ENCODE assay signal across 14 mouse cellular contexts in the genomic region with DNA sequence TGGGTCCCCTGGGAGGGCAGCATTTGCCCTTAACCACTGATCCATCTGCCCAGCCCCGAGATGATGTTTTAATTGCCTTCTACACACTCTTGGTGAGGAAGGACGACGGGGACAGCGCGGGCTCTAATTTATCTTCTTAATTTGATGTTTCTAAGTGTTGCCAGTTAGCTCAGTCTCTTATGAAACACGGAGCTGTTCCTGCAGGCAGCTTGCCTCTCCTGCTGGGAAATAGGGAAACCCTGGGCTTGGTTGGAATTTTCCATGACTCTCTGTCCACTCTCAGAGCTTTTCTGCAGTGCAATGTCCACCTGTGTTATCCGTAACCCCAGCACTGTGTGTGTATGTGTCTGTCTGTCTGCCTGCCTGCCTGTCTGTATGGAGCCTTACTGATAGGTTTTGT. TPM values are rescaled to one million over a fixed set of nuclear protein-coding genes. Genes with fewer than 3 reads are reported as not detected.
DNase-seq lines count a peak whose midpoint lies in the region; ATAC-seq lines count a peak whose summit lies in the region.
"Had no signal": no experiment of that assay in that cellular context is flagged by ENCODE, and none has a peak within 500 bp of the region (broad histone marks: within the 10 kb centered on the region; RNA-seq: fewer than 3 reads in every experiment).

No protein-coding gene starts in this region.

- H3K9ac ChIP-seq in embryonic facial prominence, embryonic 13.5 days, result no peak overlapping the region
- no peak overlapping the region for H3K9ac ChIP-seq in hindbrain, embryonic 13.5 days
- H3K9ac ChIP-seq in hindbrain, embryonic 11.5 days (ENCODE audit: low read depth, low read length), result no peak overlapping the region
- no peak overlapping the region for H3K9ac ChIP-seq in intestine, embryonic 16.5 days (ENCODE audit: low read depth, low read length)
- H3K9ac ChIP-seq: heart, embryonic 15.5 days; midbrain, embryonic 13.5 days had no signal

- no peaks in the 10 kb centered on the region for H3K27me3 ChIP-seq in embryonic facial prominence, embryonic 13.5 days
- H3K27me3 ChIP-seq in embryonic facial prominence, embryonic 10.5 days (replicated peaks; ENCODE audit: low read depth, poor library complexity, severe bottlenecking), result no peaks in the 10 kb centered on the region
- no peaks in the 10 kb centered on the region for H3K27me3 ChIP-seq in hindbrain, embryonic 13.5 days
- H3K27me3 ChIP-seq in hindbrain, embryonic 11.5 days (ENCODE audit: control insufficient read depth, insufficient read depth, low read length), result no peaks in the 10 kb centered on the region
- no peaks in the 10 kb centered on the region for H3K27me3 ChIP-seq in intestine, embryonic 16.5 days (replicated peaks; ENCODE audit: control insufficient read depth, insufficient read depth, low read length)
- H3K27me3 ChIP-seq: heart, embryonic 15.5 days; midbrain, embryonic 13.5 days had no signal

- ATAC-seq in embryonic facial prominence, embryonic 13.5 days (ENCODE audit: insufficient number of reproducible peaks, insufficient read depth, low FRiP score, low TSS enrichment, low read depth), result no peak
- ATAC-seq in hindbrain, embryonic 13.5 days (ENCODE audit: low FRiP score), result no peak
- no peak for ATAC-seq in hindbrain, embryonic 11.5 days (ENCODE audit: low FRiP score)
- ATAC-seq in intestine, embryonic 16.5 days, result no peak
- ATAC-seq: midbrain, embryonic 13.5 days had no signal

- H3K4me2 ChIP-seq in embryonic facial prominence, embryonic 13.5 days, result no peak overlapping the region
- no peak overlapping the region for H3K4me2 ChIP-seq in hindbrain, embryonic 13.5 days
- H3K4me2 ChIP-seq in hindbrain, embryonic 11.5 days (replicated peaks; ENCODE audit: low read depth, low read length), result no peak overlapping the region
- no peak overlapping the region for H3K4me2 ChIP-seq in intestine, embryonic 16.5 days (ENCODE audit: low read depth, low read length)
- H3K4me2 ChIP-seq: heart, embryonic 15.5 days; liver, embryonic 11.5 days; midbrain, embryonic 13.5 days had no signal

- H3K4me3 ChIP-seq in embryonic facial prominence, embryonic 13.5 days, result no peak overlapping the region
- H3K4me3 ChIP-seq in embryonic facial prominence, embryonic 10.5 days, result no peak overlapping the region
- H3K4me3 ChIP-seq in hindbrain, embryonic 13.5 days, result no peak overlapping the region
- no peak overlapping the region for H3K4me3 ChIP-seq in hindbrain, embryonic 11.5 days (ENCODE audit: low read depth, low read length)
- H3K4me3 ChIP-seq in intestine, embryonic 16.5 days (ENCODE audit: low read length), result no peak overlapping the region
- H3K4me3 ChIP-seq: heart, embryonic 15.5 days; midbrain, embryonic 13.5 days had no signal

- H3K27ac ChIP-seq in embryonic facial prominence, embryonic 13.5 days, result peak overlapping the region; percentile 48
- H3K27ac ChIP-seq in embryonic facial prominence, embryonic 10.5 days (replicated peaks), result no peak overlapping the region
- H3K27ac ChIP-seq in hindbrain, embryonic 13.5 days, result peak overlapping the region; percentile 30; the same call in 1 of the 2 replicates
- no peak overlapping the region for H3K27ac ChIP-seq in hindbrain, embryonic 11.5 days (ENCODE audit: low read depth, low read length)
- no peak overlapping the region for H3K27ac ChIP-seq in intestine, embryonic 16.5 days (ENCODE audit: low read length)
- H3K27ac ChIP-seq: heart, embryonic 15.5 days; midbrain, embryonic 13.5 days had no signal

- no peak for DNase-seq in embryonic facial prominence, embryonic 10.5 days (ENCODE audit: low spot score)
- no peak for DNase-seq in hindbrain, embryonic 11.5 days (ENCODE audit: low spot score)
- peak; percentile 17 for DNase-seq in 3T3-L1 (ENCODE audit: low read depth, low spot score)
- DNase-seq in cerebellum, adult 8-10 months, result peak; percentile 66
- DNase-seq in spleen, postnatal 4 days (ENCODE audit: low spot score in 2 of 2), result no peak
- DNase-seq: kidney, adult 11 months; lung, postnatal 36 days; thymus, postnatal 25 days had no signal

- H3K36me3 ChIP-seq in embryonic facial prominence, embryonic 13.5 days, result peaks cover 24% of the 10 kb centered on the region
- H3K36me3 ChIP-seq in embryonic facial prominence, embryonic 10.5 days (replicated peaks), result peaks cover 24% of the 10 kb centered on the region
- peaks cover 32% of the 10 kb centered on the region for H3K36me3 ChIP-seq in hindbrain, embryonic 13.5 days
- H3K36me3 ChIP-seq in hindbrain, embryonic 11.5 days (ENCODE audit: control insufficient read depth, insufficient read depth, low read length), result no peaks in the 10 kb centered on the region
- H3K36me3 ChIP-seq in intestine, embryonic 16.5 days (ENCODE audit: control insufficient read depth, insufficient read depth, low read length), result peaks cover 1% of the 10 kb centered on the region; the same call in 1 of the 2 replicates

- 81% methylated on average over 7 of the region's 7 CpGs for WGBS in embryonic facial prominence, embryonic 13.5 days
- 86% methylated on average over 7 of the region's 7 CpGs for WGBS in embryonic facial prominence, embryonic 10.5 days
- 72% methylated on average over 7 of the region's 7 CpGs for WGBS in hindbrain, embryonic 13.5 days
- WGBS in hindbrain, embryonic 11.5 days, result 83% methylated on average over 7 of the region's 7 CpGs
- WGBS in intestine, embryonic 16.5 days, result 79% methylated on average over 7 of the region's 7 CpGs

- no peaks in the 10 kb centered on the region for H3K9me3 ChIP-seq in embryonic facial prominence, embryonic 13.5 days
- no peaks in the 10 kb centered on the region for H3K9me3 ChIP-seq in embryonic facial prominence, embryonic 10.5 days
- no peaks in the 10 kb centered on the region for H3K9me3 ChIP-seq in hindbrain, embryonic 13.5 days
- H3K9me3 ChIP-seq in hindbrain, embryonic 11.5 days (ENCODE audit: control insufficient read depth, low read length), result no peaks in the 10 kb centered on the region
- H3K9me3 ChIP-seq in intestine, embryonic 16.5 days (ENCODE audit: control insufficient read depth, low read length), result no peaks in the 10 kb centered on the region
- H3K9me3 ChIP-seq: heart, embryonic 15.5 days; midbrain, embryonic 13.5 days had no signal

- H3K4me1 ChIP-seq in embryonic facial prominence, embryonic 13.5 days, result peaks cover 31% of the 10 kb centered on the region
- H3K4me1 ChIP-seq in embryonic facial prominence, embryonic 10.5 days, result peaks cover 18% of the 10 kb centered on the region; the same call in 1 of the 2 replicates
- peaks cover 20% of the 10 kb centered on the region for H3K4me1 ChIP-seq in hindbrain, embryonic 13.5 days (replicated peaks)
- H3K4me1 ChIP-seq in hindbrain, embryonic 11.5 days (replicated peaks; ENCODE audit: control insufficient read depth, insufficient read depth, low read length), result no peaks in the 10 kb centered on the region
- H3K4me1 ChIP-seq in intestine, embryonic 16.5 days (ENCODE audit: control insufficient read depth, insufficient read depth, low read length), result no peaks in the 10 kb centered on the region

RNA-seq across cellular contexts. Expression of a gene that starts 22.0 kb away (rescaled TPM):
- polyA plus RNA-seq in embryonic facial prominence, embryonic 13.5 days (2015; fragmentation: Nextera tagmentation; extraction: Ambion mirVana), result 8.1 and 8.2 TPM in 2 replicates
- 3.1 and 4.7 TPM in 2 replicates for polyA plus RNA-seq in embryonic facial prominence, embryonic 10.5 days (2016; fragmentation: Nextera tagmentation; extraction: Ambion mirVana)
- polyA plus RNA-seq in hindbrain, embryonic 13.5 days (2015; fragmentation: Nextera tagmentation; extraction: Ambion mirVana), result 15.2 and 15.3 TPM in 2 replicates
- polyA plus RNA-seq in hindbrain, embryonic 11.5 days (2014; fragmentation: Nextera tagmentation; extraction: Ambion mirVana), result 4.1 and 10.2 TPM in 2 replicates
- 8.1 and 9.4 TPM in 2 replicates for polyA plus RNA-seq in intestine, embryonic 16.5 days (2015; fragmentation: Nextera tagmentation; extraction: Ambion mirVana)

RNA-seq across cellular contexts. Expression of a gene that starts 30.4 kb away (rescaled TPM):
- 180 and 202 TPM in 2 replicates for polyA plus RNA-seq in embryonic facial prominence, embryonic 13.5 days (2015; fragmentation: Nextera tagmentation; extraction: Ambion mirVana)
- polyA plus RNA-seq in embryonic facial prominence, embryonic 10.5 days (2016; fragmentation: Nextera tagmentation; extraction: Ambion mirVana), result 118 and 120 TPM in 2 replicates
- 107 and 114 TPM in 2 replicates for polyA plus RNA-seq in hindbrain, embryonic 13.5 days (2015; fragmentation: Nextera tagmentation; extraction: Ambion mirVana)
- 123 and 126 TPM in 2 replicates for polyA plus RNA-seq in hindbrain, embryonic 11.5 days (2014; fragmentation: Nextera tagmentation; extraction: Ambion mirVana)
- polyA plus RNA-seq in intestine, embryonic 16.5 days (2015; fragmentation: Nextera tagmentation; extraction: Ambion mirVana), result 311 and 334 TPM in 2 replicates

Comparison
In these comparisons a context has a peak if more than half of its experiments do, and no peak if none do; other contexts are left out.
1. H3K27ac ChIP-seq: peak in embryonic facial prominence, embryonic 13.5 days (single experiment) and hindbrain, embryonic 13.5 days (single experiment); none in embryonic facial prominence, embryonic 10.5 days (single experiment), hindbrain, embryonic 11.5 days (single experiment) and intestine, embryonic 16.5 days (single experiment).
2. DNase-seq: peak in 3T3-L1 (single experiment) and cerebellum, adult 8-10 months (single experiment); none in embryonic facial prominence, embryonic 10.5 days (single experiment), hindbrain, embryonic 11.5 days (single experiment) and spleen, postnatal 4 days (0 of 2).